Mouse (Mus musculus) testis, adult 2 months (tissue): ENCODE results near the gene Gm9913.

Experiments used
- CTCF ChIP-seq: fragments of 200-500 bp; IDR thresholded peaks from 2 replicates; pipeline ENCODE4 v1.5.1; 2012; ENCODE audit warnings: low read depth, mild to moderate bottlenecking, inconsistent platforms, low read length, moderate library complexity; ENCODE audit not compliant: control insufficient read depth, insufficient read depth, insufficient replicate concordance
- POLR2A ChIP-seq: fragments of 200-500 bp; IDR thresholded peaks from 2 replicates; pipeline ENCODE4 v1.6.1; 2012; ENCODE audit warnings: low read depth, mild to moderate bottlenecking, inconsistent platforms, low read length, moderate library complexity; ENCODE audit not compliant: control insufficient read depth

GRCm38 (mm10) chr2:125512544-125512943 lies 7.7 kb downstream of the Gm9913 start:
- TF ChIP-seq POLR2A (no peak), CTCF (no peak)
